Mouse (Mus musculus): ENCODE results near the gene Rnf144a. TPM values are rescaled to one million over a fixed set of nuclear protein-coding genes. Genes with fewer than 3 reads are reported as not detected.

The Rnf144a gene
- polyA plus RNA-seq, 1 experiment: 17.7 TPM

- Histone ChIP-seq H3K4me3 (ENCODE audit: insufficient read depth, low read length) (no peak overlapping the region), H3K27ac (ENCODE audit: insufficient read depth, low read length) (no peak overlapping the region), H3K4me1 (ENCODE audit: control insufficient read depth, insufficient read depth, low read length) (peaks cover 8% of the 10 kb centered on the region; the same call in 1 of the 2 replicates)
- no peak for TF ChIP-seq POLR2A (IDR thresholded peaks at IDR 0.05; ENCODE audit: extremely low read depth, insufficient read depth, low read length)
- TF ChIP-seq CTCF (IDR thresholded peaks at IDR 0.05; ENCODE audit: extremely low read depth, insufficient read depth, low read length): no peak
Measured at GRCm38 (mm10) chr12:26399391-26399790, 15.7 kb downstream of the Rnf144a start.

- Histone ChIP-seq H3K4me1 (ENCODE audit: control insufficient read depth, insufficient read depth, low read length) (peaks cover 11% of the 10 kb centered on the region), H3K27ac (ENCODE audit: insufficient read depth, low read length) (no peak overlapping the region), H3K4me3 (ENCODE audit: insufficient read depth, low read length) (no peak overlapping the region)
- TF ChIP-seq CTCF (IDR thresholded peaks at IDR 0.05; ENCODE audit: extremely low read depth, insufficient read depth, low read length) (no peak), POLR2A (IDR thresholded peaks at IDR 0.05; ENCODE audit: extremely low read depth, insufficient read depth, low read length) (no peak)
Measured at GRCm38 (mm10) chr12:26398597-26398996, 16.5 kb downstream of the Rnf144a start.

DNA sequence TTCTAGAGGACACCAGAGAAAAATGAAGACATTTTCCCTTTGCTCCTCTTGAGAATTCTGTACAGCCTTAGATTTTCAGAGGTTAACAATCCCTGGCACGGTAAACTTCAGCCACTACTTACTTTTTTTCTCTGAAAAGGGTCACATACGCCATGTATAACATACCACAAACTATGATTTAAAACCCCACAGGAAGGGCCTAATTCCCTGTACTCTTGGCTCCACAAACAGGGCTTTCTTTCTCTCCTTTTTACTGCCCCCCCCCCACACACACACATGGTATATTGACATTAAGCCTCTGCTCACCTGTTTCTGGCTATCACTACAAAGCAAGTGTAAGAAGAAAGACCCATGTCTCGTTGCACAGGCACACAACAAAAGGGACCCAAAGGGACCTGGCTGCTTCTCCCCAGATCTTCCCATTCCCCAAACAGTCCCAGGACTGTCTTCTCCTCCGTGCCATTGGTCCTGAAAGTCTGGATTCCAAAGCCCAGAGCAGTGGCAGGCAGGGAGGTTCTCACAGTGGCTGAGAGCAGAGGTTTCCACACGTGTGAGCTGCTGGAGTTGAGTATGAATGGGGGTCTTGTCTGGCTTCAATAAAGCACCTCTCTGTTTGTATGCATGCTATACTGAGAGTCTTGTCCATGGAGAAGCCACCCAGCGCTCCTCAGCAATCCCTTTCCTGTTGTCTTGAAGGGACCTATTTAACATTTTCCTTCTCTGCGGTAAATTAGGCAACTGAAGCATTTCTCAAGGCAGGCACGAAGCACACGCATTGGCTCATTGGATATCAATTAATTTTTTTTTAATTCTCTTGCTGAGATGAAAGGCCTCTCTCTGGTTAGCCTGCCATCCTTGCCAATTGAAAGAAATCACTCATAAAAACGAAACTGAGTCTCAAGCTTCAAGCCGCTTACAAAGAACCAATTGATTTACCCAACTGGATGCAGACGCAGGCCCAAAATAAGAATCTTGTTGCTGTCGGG lies 20.3 kb downstream of the Rnf144a start:
- H3K4me1 ChIP-seq (ENCODE audit: control insufficient read depth, insufficient read depth, low read length): peaks cover 19% of the 10 kb centered on the region
- no peak for TF ChIP-seq POLR2A (IDR thresholded peaks at IDR 0.05; ENCODE audit: extremely low read depth, insufficient read depth, low read length)
- no peak for TF ChIP-seq CTCF (IDR thresholded peaks at IDR 0.05; ENCODE audit: extremely low read depth, insufficient read depth, low read length)
- H3K4me3 ChIP-seq (ENCODE audit: insufficient read depth, low read length): no peak overlapping the region
- H3K27ac ChIP-seq (ENCODE audit: insufficient read depth, low read length): no peak overlapping the region

- H3K27ac ChIP-seq (ENCODE audit: insufficient read depth, low read length): no peak overlapping the region
- H3K4me1 ChIP-seq (ENCODE audit: control insufficient read depth, insufficient read depth, low read length): peaks cover 17% of the 10 kb centered on the region
- no peak for TF ChIP-seq POLR2A (IDR thresholded peaks at IDR 0.05; ENCODE audit: extremely low read depth, insufficient read depth, low read length)
- no peak overlapping the region for H3K4me3 ChIP-seq (ENCODE audit: insufficient read depth, low read length)
Measured at GRCm38 (mm10) chr12:26393291-26393690, 21.8 kb downstream of the Rnf144a start.

DNA sequence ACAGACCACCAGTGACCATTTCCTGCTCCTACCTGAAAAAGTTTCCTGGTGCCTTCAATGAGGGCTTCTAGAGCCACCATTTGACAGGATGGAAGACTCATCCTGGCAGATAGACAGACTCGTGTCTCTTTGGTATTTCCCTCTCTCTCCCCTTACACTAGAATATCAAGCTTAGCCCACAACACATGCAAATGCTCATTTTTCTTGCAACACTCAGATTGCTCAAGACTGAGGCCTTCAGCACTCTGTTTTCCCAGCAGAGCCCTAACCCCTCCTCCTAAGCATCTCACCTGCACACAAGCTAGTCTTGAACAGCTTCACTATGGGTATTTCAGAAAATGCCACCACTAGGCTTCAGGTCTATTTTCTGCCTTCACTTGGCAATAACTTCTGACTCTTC lies 23.9 kb downstream of the Rnf144a start:
- no peak overlapping the region for H3K4me3 ChIP-seq (ENCODE audit: insufficient read depth, low read length)
- no peak overlapping the region; the same call in 1 of the 2 replicates for H3K27ac ChIP-seq (ENCODE audit: insufficient read depth, low read length)
- H3K4me1 ChIP-seq (ENCODE audit: control insufficient read depth, insufficient read depth, low read length): peaks cover 17% of the 10 kb centered on the region
- no peak for TF ChIP-seq CTCF (IDR thresholded peaks at IDR 0.05; ENCODE audit: extremely low read depth, insufficient read depth, low read length)
- no peak for TF ChIP-seq POLR2A (IDR thresholded peaks at IDR 0.05; ENCODE audit: extremely low read depth, insufficient read depth, low read length)

GRCm38 (mm10) chr12:26387523-26387922 lies 27.5 kb downstream of the Rnf144a start:
- Histone ChIP-seq H3K4me3 (ENCODE audit: insufficient read depth, low read length) (no peak overlapping the region), H3K4me1 (ENCODE audit: control insufficient read depth, insufficient read depth, low read length) (peaks cover 5% of the 10 kb centered on the region), H3K27ac (ENCODE audit: insufficient read depth, low read length) (no peak overlapping the region)
- TF ChIP-seq POLR2A (IDR thresholded peaks at IDR 0.05; ENCODE audit: extremely low read depth, insufficient read depth, low read length): no peak
- TF ChIP-seq CTCF (IDR thresholded peaks at IDR 0.05; ENCODE audit: extremely low read depth, insufficient read depth, low read length): no peak

- Histone ChIP-seq H3K4me3 (ENCODE audit: insufficient read depth, low read length) (no peak overlapping the region), H3K4me1 (ENCODE audit: control insufficient read depth, insufficient read depth, low read length) (peaks cover 2% of the 10 kb centered on the region; the same call in 1 of the 2 replicates), H3K27ac (ENCODE audit: insufficient read depth, low read length) (no peak overlapping the region)
- TF ChIP-seq CTCF (IDR thresholded peaks at IDR 0.05; ENCODE audit: extremely low read depth, insufficient read depth, low read length) (no peak), POLR2A (IDR thresholded peaks at IDR 0.05; ENCODE audit: extremely low read depth, insufficient read depth, low read length) (no peak)
Measured at GRCm38 (mm10) chr12:26386947-26387346, 28.1 kb downstream of the Rnf144a start.

DNA sequence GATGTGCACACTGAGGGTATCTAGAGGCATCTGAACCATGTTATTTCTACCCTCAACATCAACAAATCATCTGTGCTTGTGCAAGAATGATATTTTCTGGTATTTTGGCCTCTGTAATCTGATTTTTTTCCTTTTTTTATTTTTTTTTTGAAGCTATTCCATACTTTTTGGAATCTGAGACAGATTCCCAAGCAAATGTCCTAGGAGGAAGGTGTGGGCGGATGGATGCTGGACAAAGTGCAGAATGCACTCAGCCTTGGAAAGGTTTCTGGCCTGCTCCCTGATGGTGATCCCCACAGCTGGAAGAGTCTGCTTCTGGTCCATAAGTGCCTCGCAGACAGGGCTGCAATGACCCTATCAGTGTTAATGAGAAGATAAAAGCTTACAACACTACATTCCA lies 28.9 kb downstream of the Rnf144a start:
- TF ChIP-seq CTCF (IDR thresholded peaks at IDR 0.05; ENCODE audit: extremely low read depth, insufficient read depth, low read length) (no peak), POLR2A (IDR thresholded peaks at IDR 0.05; ENCODE audit: extremely low read depth, insufficient read depth, low read length) (no peak)
- Histone ChIP-seq H3K27ac (ENCODE audit: insufficient read depth, low read length) (no peak overlapping the region), H3K4me1 (ENCODE audit: control insufficient read depth, insufficient read depth, low read length) (no peaks in the 10 kb centered on the region)

GRCm38 (mm10) chr12:26385735-26386134 lies 29.3 kb downstream of the Rnf144a start:
- Histone ChIP-seq H3K27ac (ENCODE audit: insufficient read depth, low read length) (no peak overlapping the region), H3K4me3 (ENCODE audit: insufficient read depth, low read length) (no peak overlapping the region), H3K4me1 (ENCODE audit: control insufficient read depth, insufficient read depth, low read length) (no peaks in the 10 kb centered on the region)
- TF ChIP-seq CTCF (IDR thresholded peaks at IDR 0.05; ENCODE audit: extremely low read depth, insufficient read depth, low read length): no peak
- no peak for TF ChIP-seq POLR2A (IDR thresholded peaks at IDR 0.05; ENCODE audit: extremely low read depth, insufficient read depth, low read length)

More for the DNA sequence above, 28.9 kb downstream of the Rnf144a start:
- no peak overlapping the region for H3K4me3 ChIP-seq (ENCODE audit: insufficient read depth, low read length)

DNA sequence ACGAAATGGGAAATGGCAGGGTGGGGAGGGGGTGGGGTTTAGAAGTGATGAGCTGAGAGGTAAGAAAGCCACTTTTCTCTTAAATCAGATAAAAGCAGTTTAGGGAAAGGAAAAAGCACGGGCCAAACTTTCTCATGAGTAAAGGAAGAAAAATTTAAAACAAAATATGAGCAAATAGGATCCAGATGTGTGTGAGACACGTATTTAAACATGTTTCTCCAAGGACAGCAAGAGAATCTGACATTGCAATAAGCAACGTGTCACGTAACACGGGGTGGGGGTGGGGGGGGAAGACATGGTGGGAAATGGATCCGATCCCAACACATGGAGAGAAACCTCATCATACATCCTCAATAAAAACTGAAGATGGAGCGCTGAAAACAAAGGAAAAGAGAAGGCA lies 33.3 kb downstream of the Rnf144a start:
- Histone ChIP-seq H3K27ac (ENCODE audit: insufficient read depth, low read length) (no peak overlapping the region), H3K4me1 (ENCODE audit: control insufficient read depth, insufficient read depth, low read length) (peaks cover 8% of the 10 kb centered on the region), H3K4me3 (ENCODE audit: insufficient read depth, low read length) (no peak overlapping the region)
- no peak for TF ChIP-seq POLR2A (IDR thresholded peaks at IDR 0.05; ENCODE audit: extremely low read depth, insufficient read depth, low read length)
- TF ChIP-seq CTCF (IDR thresholded peaks at IDR 0.05; ENCODE audit: extremely low read depth, insufficient read depth, low read length): no peak
